Mouse (Mus musculus) MEL (cell line): ENCODE data around the gene Eri3.

Source experiments
- CTCF ChIP-seq, 3 experiments: IDR thresholded peaks in 2 of 3; conservative IDR thresholded peaks in 1 of 3; 2 replicates each; pipeline ENCODE4 v1.5.1; 2011 to 2012; ENCODE audit warnings: low read length in 3 of 3, low read depth in 2 of 3, mild to moderate bottlenecking in 2 of 3, improper control_type of control experiment in 1 of 3, inconsistent platforms in 1 of 3, mixed read lengths in 1 of 3, moderate library complexity in 1 of 3; ENCODE audit not compliant: control insufficient read depth in 1 of 3, insufficient read depth in 1 of 3, poor library complexity in 1 of 3, severe bottlenecking in 1 of 3
- EP300 ChIP-seq, 2 experiments: IDR thresholded peaks; 2 replicates each; pipeline ENCODE4 v1.6.1; 2011; ENCODE audit warnings: improper control_type of control experiment in 2 of 2, low read length in 2 of 2, low read depth in 1 of 2, mild to moderate bottlenecking in 1 of 2
- JUND ChIP-seq: IDR thresholded peaks from 2 replicates; pipeline ENCODE4 v1.6.1; 2011; ENCODE audit warnings: low read depth, mild to moderate bottlenecking, improper control_type of control experiment, low read length
- MAX ChIP-seq: IDR thresholded peaks from 2 replicates; pipeline ENCODE4 v1.6.1; 2011; ENCODE audit warnings: low read length, improper control_type of control experiment
- MAZ ChIP-seq: IDR thresholded peaks from 2 replicates; pipeline ENCODE4 v1.6.1; 2012; ENCODE audit warnings: low read depth, mild to moderate bottlenecking, inconsistent platforms, low read length, improper control_type of control experiment
- POLR2A ChIP-seq, 2 experiments: IDR thresholded peaks; 2 replicates each; pipeline ENCODE4 v1.6.1; 2011 to 2012; ENCODE audit warnings: low read length in 2 of 2, mild to moderate bottlenecking in 2 of 2, control low read depth in 1 of 2, improper control_type of control experiment in 1 of 2, low read depth in 1 of 2, moderate library complexity in 1 of 2; ENCODE audit not compliant: control insufficient read depth in 1 of 2, insufficient read depth in 1 of 2, poor library complexity in 1 of 2
- USF1 ChIP-seq: IDR thresholded peaks from 2 replicates; pipeline ENCODE4 v1.6.1; 2014; ENCODE audit warnings: low read depth, mild to moderate bottlenecking, inconsistent platforms, low read length, improper control_type of control experiment, moderate library complexity

- TF ChIP-seq JUND = no peak
- no peak for TF ChIP-seq CTCF (IDR thresholded peaks at IDR 0.05 in 2 of 3, conservative IDR thresholded peaks at IDR 0.05 in 1 of 3; ENCODE audit: control insufficient read depth in 1 of 3, insufficient read depth in 1 of 3, low read depth in 2 of 3, low read length in 3 of 3, poor library complexity in 1 of 3, severe bottlenecking in 1 of 3)
- no peak for TF ChIP-seq EP300 (IDR thresholded peaks at IDR 0.05; ENCODE audit: low read depth in 1 of 2, low read length in 2 of 2)
- no peak for TF ChIP-seq USF1
- no peak for TF ChIP-seq MAX
- TF ChIP-seq POLR2A (IDR thresholded peaks at IDR 0.05; ENCODE audit: control insufficient read depth in 1 of 2, insufficient read depth in 1 of 2, low read depth in 1 of 2, low read length in 2 of 2, poor library complexity in 1 of 2) = no peak
- TF ChIP-seq MAZ = no peak
These were observed 55.2 kb downstream of the Eri3 start for GRCm38 (mm10) chr4:117605099-117605953.
